Mouse (Mus musculus): ENCODE measurements at regions not wholly inside any gene's neighbourhood (a gene's known extent, or its start where the extent isn't known, plus 50 kb on each side); places are given as distances from the start of the nearest gene placed in this dataset.
A peak's percentile ranks its signal among the peaks of the same experiment; 100 is the strongest.

GRCm38 (mm10) chr8:9048116-9048515, 357.8 kb upstream of the Arglu1 start:
- DNase-seq (ENCODE audit: low spot score), result no peak

DNA sequence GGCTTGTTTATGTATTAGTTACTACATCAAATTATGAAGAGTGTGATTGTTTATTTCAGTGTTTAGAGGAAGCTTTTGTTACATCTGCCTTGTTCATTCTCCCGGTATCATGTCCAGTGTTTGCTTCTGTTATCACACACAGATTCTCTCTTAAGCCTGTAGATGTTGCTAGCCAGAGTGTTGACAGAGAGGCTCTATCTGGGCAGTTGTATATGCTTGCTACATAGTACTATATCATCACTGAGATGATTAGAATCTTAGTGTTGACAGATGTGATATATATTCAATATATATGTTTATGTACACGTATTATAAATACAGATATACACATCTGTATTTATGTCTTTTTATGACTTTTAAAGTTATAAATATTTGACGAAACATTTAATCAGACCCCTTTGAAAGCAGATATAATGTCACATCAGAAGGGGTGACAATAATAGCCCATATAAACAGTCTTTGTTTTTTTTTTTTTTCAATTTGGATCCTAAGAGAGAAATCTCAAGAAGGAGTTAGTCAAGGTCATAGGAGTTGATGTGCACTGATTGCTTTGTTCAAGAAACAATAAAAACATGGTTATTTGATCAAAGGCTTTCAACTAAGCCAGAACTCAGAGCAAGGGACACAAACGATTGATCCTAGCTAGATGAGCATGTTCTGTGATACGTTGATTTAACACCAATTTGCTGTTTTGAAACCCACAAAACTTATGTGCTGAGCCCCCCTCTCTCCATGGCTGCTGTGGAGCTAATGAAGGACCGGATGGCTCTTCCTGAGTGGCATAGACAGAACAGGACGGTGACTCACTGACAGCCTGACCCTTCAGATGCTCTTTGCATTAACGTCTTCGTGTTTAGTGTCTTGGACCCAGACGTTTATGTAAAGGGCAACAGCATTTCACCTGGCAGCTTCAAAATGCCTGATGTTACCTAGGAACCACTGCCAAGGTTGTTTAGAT, 352.8 kb upstream of the Arglu1 start:
- no peak for DNase-seq (ENCODE audit: low spot score)

GRCm38 (mm10) chr8:9029156-9029555, 338.8 kb upstream of the Arglu1 start:
- DNase-seq (ENCODE audit: low spot score), result no peak

- no peak for DNase-seq (ENCODE audit: low spot score)
These were observed 337.4 kb upstream of the Arglu1 start for GRCm38 (mm10) chr8:9027672-9028071.

DNA sequence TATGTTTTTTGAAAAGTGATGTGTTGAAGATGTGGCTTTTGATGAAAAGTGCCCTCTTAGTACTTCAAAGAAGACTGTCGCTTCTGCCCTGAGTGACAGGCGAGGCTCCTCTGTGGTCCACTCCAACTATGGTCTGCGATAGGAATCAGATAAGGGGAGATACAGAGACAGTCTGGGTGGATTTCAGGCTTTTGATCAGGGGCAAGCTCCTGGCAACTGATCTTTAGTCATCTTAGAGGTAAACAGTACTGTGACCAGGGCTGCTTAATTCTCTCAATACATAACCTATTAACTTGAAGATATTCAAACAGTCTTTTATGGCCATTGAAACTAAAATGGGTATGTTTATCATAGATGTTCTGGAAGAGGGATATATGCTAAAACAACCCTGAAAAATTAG, 335.6 kb upstream of the Arglu1 start:
- DNase-seq (ENCODE audit: low spot score), result no peak

DNA sequence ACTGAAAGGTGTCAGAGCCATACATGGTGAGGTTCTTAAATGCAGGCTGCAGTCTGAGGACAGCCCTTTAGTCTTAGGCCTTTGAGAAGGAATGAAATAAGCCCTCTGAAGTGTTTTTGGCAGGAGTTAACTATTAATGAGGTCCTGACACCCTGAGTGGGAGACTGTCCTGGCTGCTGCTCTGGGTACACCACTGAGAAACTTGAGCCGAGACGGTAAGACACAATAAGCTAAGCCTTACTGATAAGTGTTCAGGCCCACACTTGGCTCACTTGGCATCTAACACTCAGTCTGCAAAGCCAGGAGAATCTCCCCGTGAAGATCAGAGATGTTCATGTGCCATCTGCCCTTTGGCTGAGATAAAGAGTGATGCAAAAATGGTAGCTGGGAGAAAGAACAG, 335.1 kb upstream of the Arglu1 start:
- DNase-seq (ENCODE audit: low spot score), result no peak

DNA sequence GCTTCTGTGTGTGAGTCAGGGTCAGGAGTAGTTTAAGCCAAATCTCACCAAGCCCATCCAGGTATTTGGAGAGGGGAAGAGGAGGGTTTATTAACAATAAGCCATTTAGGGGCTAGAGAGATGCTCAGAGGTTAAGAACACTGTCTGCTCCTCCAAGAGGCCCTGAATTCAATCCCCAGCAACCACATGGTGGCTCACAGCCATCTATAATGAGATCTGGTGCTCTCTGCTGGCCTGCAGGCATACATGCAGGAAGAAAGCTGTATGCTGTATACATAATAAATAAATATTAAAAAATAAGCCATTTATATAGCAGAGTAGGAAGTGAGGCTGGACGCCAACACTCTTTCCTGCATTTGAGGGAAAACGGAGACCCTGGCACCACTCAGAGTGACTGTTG, 330.4 kb upstream of the Arglu1 start:
- no peak for DNase-seq (ENCODE audit: low spot score)

DNA sequence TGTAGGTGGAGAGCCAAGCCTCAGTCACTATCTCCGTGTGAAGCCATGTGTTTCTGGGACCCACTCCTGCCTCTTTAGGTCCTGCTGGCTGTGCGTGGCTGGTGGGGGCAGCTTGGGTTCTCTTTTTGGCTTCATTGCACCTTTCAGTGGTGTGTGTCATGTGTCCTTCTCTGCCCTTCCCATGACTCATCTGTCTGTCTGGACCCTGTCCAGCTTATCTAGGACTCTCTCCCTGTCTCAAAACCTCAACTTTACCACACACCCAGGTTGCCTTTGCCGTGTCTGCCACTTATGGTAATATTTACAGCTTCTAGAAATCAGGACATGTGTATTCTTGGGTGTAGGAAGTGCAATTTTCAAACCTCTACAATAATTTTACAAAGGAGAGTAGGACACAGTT, 329.9 kb upstream of the Arglu1 start:
- DNase-seq (ENCODE audit: low spot score), result no peak

GRCm38 (mm10) chr8:9011785-9012510, 321.6 kb upstream of the Arglu1 start:
- DNase-seq (ENCODE audit: low spot score), result no peak

GRCm38 (mm10) chr8:9008006-9008780, 317.9 kb upstream of the Arglu1 start:
- DNase-seq (ENCODE audit: low spot score), result no peak

DNA sequence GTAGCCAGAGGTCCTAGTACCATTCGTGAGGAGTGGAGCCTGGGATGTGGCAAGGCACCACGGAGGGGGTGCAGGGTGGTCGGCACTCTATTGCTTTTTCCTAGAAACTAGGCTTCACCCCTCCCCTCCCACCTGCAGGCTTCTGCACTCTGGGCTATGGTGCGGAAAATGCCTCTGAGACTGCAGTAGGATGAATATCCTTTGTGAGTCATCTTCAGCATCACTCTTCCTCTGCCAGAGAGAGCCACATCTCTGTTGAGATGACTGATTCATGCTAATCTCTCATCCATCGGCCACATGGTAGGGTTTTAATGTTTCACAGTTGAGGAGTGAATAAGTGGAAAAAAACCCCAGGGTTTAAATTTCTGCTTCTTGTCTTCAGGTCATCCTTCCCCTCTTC, 309.6 kb upstream of the Arglu1 start:
- DNase-seq (ENCODE audit: low spot score), result no peak

DNA sequence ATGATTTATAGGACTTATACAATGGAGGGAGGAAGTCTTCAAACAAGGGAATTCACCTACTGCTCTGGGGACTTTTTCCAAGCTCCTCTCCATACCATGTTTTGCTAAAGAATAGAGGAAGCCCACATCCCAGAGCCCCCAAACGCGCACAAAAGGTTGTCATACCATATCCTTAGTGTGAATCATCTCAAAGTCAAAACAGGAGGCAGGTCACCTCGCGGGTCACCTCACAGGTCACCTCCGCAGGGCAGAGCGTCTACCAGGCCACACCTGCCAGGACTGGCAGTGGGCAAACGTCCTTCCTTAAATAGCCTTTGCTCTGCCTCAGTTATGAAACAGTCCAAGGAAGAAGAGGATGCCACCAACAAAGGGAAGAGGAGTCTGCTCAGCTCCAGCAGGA, 307.3 kb upstream of the Arglu1 start:
- no peak for DNase-seq (ENCODE audit: low spot score)

- peak; percentile 15 for DNase-seq (ENCODE audit: low spot score)
These were observed 304.4 kb upstream of the Arglu1 start for GRCm38 (mm10) chr8:8994596-8995189.

GRCm38 (mm10) chr8:8994008-8994407, 303.7 kb upstream of the Arglu1 start:
- no peak for DNase-seq (ENCODE audit: low spot score)

GRCm38 (mm10) chr8:8992461-8993032, 302.2 kb upstream of the Arglu1 start:
- peak; percentile 46 for DNase-seq (ENCODE audit: low spot score)

DNA sequence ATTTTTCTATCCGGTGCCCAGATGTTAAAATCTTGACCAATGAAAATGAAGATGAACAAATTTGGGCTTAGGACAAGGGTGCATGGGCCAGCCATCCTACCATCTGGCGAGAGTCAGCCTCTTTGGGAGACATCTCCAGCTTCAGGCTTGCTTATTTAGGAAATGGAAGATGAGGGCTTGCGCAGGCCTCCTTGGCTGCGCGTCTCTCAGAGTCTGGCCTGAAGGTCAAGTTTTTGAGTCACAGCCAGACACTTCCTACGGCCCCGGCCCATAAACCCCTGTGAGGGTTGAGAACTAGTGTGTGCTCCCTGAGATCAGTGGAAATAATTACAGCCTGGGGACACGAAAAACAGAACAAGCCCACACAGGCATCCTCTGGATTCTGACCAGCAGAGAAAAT, 300.7 kb upstream of the Arglu1 start:
- no peak for DNase-seq (ENCODE audit: low spot score)

DNA sequence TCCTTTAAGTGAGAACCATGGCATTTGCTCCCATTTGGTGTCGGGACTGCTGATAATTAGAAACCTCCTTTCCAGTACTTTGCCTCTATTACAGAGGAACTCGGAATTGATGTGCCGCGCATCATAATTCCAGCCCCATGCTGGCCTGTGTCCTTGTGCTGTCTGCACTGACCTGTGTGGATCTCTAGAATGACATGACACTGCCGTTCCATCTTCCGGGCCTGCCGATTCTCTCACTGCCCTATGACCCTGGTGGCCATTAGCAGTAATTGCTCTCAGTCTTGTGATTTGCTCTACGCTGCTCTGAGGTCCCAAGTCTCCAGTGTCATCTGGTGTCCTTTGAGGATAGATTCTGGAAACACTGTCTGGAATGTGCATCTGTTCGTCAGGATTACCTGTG, 295.7 kb upstream of the Arglu1 start:
- DNase-seq (ENCODE audit: low spot score), result no peak

- DNase-seq (ENCODE audit: low spot score), result no peak
These were observed 295.1 kb upstream of the Arglu1 start for GRCm38 (mm10) chr8:8985395-8985794.

DNA sequence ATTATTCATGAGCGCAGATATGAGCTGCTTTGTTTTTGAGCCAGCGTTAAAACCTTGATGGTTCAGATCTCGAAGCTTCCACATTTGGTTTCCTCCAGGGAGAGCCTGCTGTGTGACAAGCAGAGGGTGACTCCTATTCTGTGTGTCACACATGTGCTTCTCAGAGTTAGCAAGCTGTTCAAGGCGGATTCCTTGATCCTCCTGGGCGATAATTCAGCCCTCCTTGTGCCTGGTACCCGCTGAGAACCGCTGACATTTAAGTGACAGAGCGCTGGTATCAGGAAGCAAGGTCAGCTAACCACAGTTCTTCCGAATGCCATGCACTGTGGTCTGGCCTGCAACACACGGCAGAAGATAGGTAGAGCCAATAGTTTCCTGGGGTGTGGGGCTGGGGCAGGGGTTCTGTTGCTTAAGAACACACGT, 294.5 kb upstream of the Arglu1 start:
- DNase-seq (ENCODE audit: low spot score), result no peak

- no peak for DNase-seq (ENCODE audit: low spot score)
These were observed 294.0 kb upstream of the Arglu1 start for GRCm38 (mm10) chr8:8984159-8984828.

GRCm38 (mm10) chr8:8983133-8983661, 292.9 kb upstream of the Arglu1 start:
- no peak for DNase-seq (ENCODE audit: low spot score)
